Mouse (Mus musculus): ENCODE data around the gene Magi1.

GRCm38 (mm10) chr6:93895721-93896120, 388.0 kb downstream of the Magi1 start:
- TF ChIP-seq E2F4 (IDR thresholded peaks at IDR 0.05; ENCODE audit: insufficient read depth): no peak
- no peak for TF ChIP-seq MYOD1 (IDR thresholded peaks at IDR 0.05; ENCODE audit: control insufficient read depth in 1 of 3, insufficient read length in 2 of 3, low read depth in 2 of 3)

All from myocyte (in vitro differentiated cells).